Mouse (Mus musculus): ENCODE data around the gene Nav1. TPM values are rescaled to one million over a fixed set of nuclear protein-coding genes. Genes with fewer than 3 reads are reported as not detected.

Gene Nav1
- polyA plus RNA-seq, 1 experiment from 2014 or later = 1.1 TPM

GRCm38 (mm10) chr1:135550886-135551285 is 56.2 kb downstream of the Nav1 start:
- WGBS (ENCODE audit: insufficient replicate concordance) = 56% methylated on average over 3 of the region's 3 CpGs
- H3K36me3 ChIP-seq (ENCODE audit: control insufficient read depth, insufficient read depth) = no peaks in the 10 kb centered on the region
- ATAC-seq (ENCODE audit: low read depth) = no peak
- no peaks in the 10 kb centered on the region for H3K27me3 ChIP-seq (ENCODE audit: control insufficient read depth, insufficient read depth, low read depth, low read length)
- H3K4me3 ChIP-seq (ENCODE audit: low read depth, low read length) = no peak overlapping the region
- no peak overlapping the region for H3K4me2 ChIP-seq (ENCODE audit: low read depth, low read length)
- no peak overlapping the region for H3K27ac ChIP-seq (ENCODE audit: low read length)
- no peaks in the 10 kb centered on the region for H3K9me3 ChIP-seq (replicated peaks; ENCODE audit: control insufficient read depth, low read length)
- no peaks in the 10 kb centered on the region for H3K4me1 ChIP-seq (ENCODE audit: control insufficient read depth, low read depth, low read length)
- H3K9ac ChIP-seq (ENCODE audit: low read depth, low read length) = no peak overlapping the region

GRCm38 (mm10) chr1:135548750-135549149 is 58.3 kb downstream of the Nav1 start:
- Histone ChIP-seq H3K9ac (ENCODE audit: low read depth, low read length) (no peak overlapping the region), H3K4me3 (ENCODE audit: low read depth, low read length) (no peak overlapping the region), H3K27ac (ENCODE audit: low read length) (no peak overlapping the region), H3K36me3 (ENCODE audit: control insufficient read depth, insufficient read depth) (no peaks in the 10 kb centered on the region), H3K9me3 (replicated peaks; ENCODE audit: control insufficient read depth, low read length) (no peaks in the 10 kb centered on the region), H3K27me3 (ENCODE audit: control insufficient read depth, insufficient read depth, low read depth, low read length) (no peaks in the 10 kb centered on the region), H3K4me2 (ENCODE audit: low read depth, low read length) (no peak overlapping the region), H3K4me1 (ENCODE audit: control insufficient read depth, low read depth, low read length) (no peaks in the 10 kb centered on the region)
- no peak for ATAC-seq (ENCODE audit: low read depth)
- WGBS (ENCODE audit: insufficient replicate concordance) = 70% methylated on average over 9 of the region's 9 CpGs

GRCm38 (mm10) chr1:135546099-135546498 is 61.0 kb downstream of the Nav1 start:
- H3K27ac ChIP-seq (ENCODE audit: low read length) = no peak overlapping the region
- H3K4me2 ChIP-seq (ENCODE audit: low read depth, low read length) = no peak overlapping the region
- ATAC-seq (ENCODE audit: low read depth) = no peak
- no peaks in the 10 kb centered on the region for H3K4me1 ChIP-seq (ENCODE audit: control insufficient read depth, low read depth, low read length)
- H3K4me3 ChIP-seq (ENCODE audit: low read depth, low read length) = no peak overlapping the region
- H3K27me3 ChIP-seq (ENCODE audit: control insufficient read depth, insufficient read depth, low read depth, low read length) = no peaks in the 10 kb centered on the region
- H3K36me3 ChIP-seq (ENCODE audit: control insufficient read depth, insufficient read depth) = no peaks in the 10 kb centered on the region
- WGBS (ENCODE audit: insufficient replicate concordance) = 59% methylated on average over 5 of the region's 5 CpGs
- H3K9me3 ChIP-seq (replicated peaks; ENCODE audit: control insufficient read depth, low read length) = no peaks in the 10 kb centered on the region
- no peak overlapping the region for H3K9ac ChIP-seq (ENCODE audit: low read depth, low read length)

- ATAC-seq (ENCODE audit: low read depth) = no peak
Observed at GRCm38 (mm10) chr1:135544504-135545146, 62.5 kb downstream of the Nav1 start.

GRCm38 (mm10) chr1:135542841-135543810 is 64.0 kb downstream of the Nav1 start:
- 51% methylated on average over 12 of the region's 12 CpGs for WGBS (ENCODE audit: insufficient replicate concordance)
- no peaks in the 10 kb centered on the region for H3K4me1 ChIP-seq (ENCODE audit: control insufficient read depth, low read depth, low read length)
- no peak overlapping the region for H3K4me2 ChIP-seq (ENCODE audit: low read depth, low read length)
- ATAC-seq (ENCODE audit: low read depth) = no peak
- H3K9me3 ChIP-seq (replicated peaks; ENCODE audit: control insufficient read depth, low read length) = no peaks in the 10 kb centered on the region
- H3K36me3 ChIP-seq (ENCODE audit: control insufficient read depth, insufficient read depth) = no peaks in the 10 kb centered on the region
- H3K9ac ChIP-seq (ENCODE audit: low read depth, low read length) = no peak overlapping the region
- H3K4me3 ChIP-seq (ENCODE audit: low read depth, low read length) = no peak overlapping the region
- no peaks in the 10 kb centered on the region for H3K27me3 ChIP-seq (ENCODE audit: control insufficient read depth, insufficient read depth, low read depth, low read length)
- no peak overlapping the region for H3K27ac ChIP-seq (ENCODE audit: low read length)

More at GRCm38 (mm10) chr1:135544504-135545146, 62.5 kb downstream of the Nav1 start:
- no peaks in the 10 kb centered on the region for H3K36me3 ChIP-seq (ENCODE audit: control insufficient read depth, insufficient read depth)
- no peak overlapping the region for H3K4me3 ChIP-seq (ENCODE audit: low read depth, low read length)
- H3K27me3 ChIP-seq (ENCODE audit: control insufficient read depth, insufficient read depth, low read depth, low read length) = no peaks in the 10 kb centered on the region
- 41% methylated on average over 16 of the region's 16 CpGs for WGBS (ENCODE audit: insufficient replicate concordance)
- no peaks in the 10 kb centered on the region for H3K4me1 ChIP-seq (ENCODE audit: control insufficient read depth, low read depth, low read length)
- no peak overlapping the region for H3K9ac ChIP-seq (ENCODE audit: low read depth, low read length)
- no peaks in the 10 kb centered on the region for H3K9me3 ChIP-seq (replicated peaks; ENCODE audit: control insufficient read depth, low read length)
- no peak overlapping the region for H3K4me2 ChIP-seq (ENCODE audit: low read depth, low read length)
- no peak overlapping the region for H3K27ac ChIP-seq (ENCODE audit: low read length)

- H3K9ac ChIP-seq (ENCODE audit: low read depth, low read length) = no peak overlapping the region
- no peaks in the 10 kb centered on the region for H3K27me3 ChIP-seq (ENCODE audit: control insufficient read depth, insufficient read depth, low read depth, low read length)
- no peak overlapping the region for H3K27ac ChIP-seq (ENCODE audit: low read length)
- no peaks in the 10 kb centered on the region for H3K9me3 ChIP-seq (replicated peaks; ENCODE audit: control insufficient read depth, low read length)
- H3K4me1 ChIP-seq (ENCODE audit: control insufficient read depth, low read depth, low read length) = no peaks in the 10 kb centered on the region
- no peaks in the 10 kb centered on the region for H3K36me3 ChIP-seq (ENCODE audit: control insufficient read depth, insufficient read depth)
- no peak for ATAC-seq (ENCODE audit: low read depth)
- H3K4me3 ChIP-seq (ENCODE audit: low read depth, low read length) = no peak overlapping the region
- WGBS (ENCODE audit: insufficient replicate concordance) = 68% methylated on average over 9 of the region's 9 CpGs
- H3K4me2 ChIP-seq (ENCODE audit: low read depth, low read length) = no peak overlapping the region
Observed at GRCm38 (mm10) chr1:135542080-135542479, 65.0 kb downstream of the Nav1 start.

GRCm38 (mm10) chr1:135540270-135540669 is 66.8 kb downstream of the Nav1 start:
- no peaks in the 10 kb centered on the region; the same call in 1 of the 2 replicates for H3K4me1 ChIP-seq (ENCODE audit: control insufficient read depth, low read depth, low read length)
- H3K9ac ChIP-seq (ENCODE audit: low read depth, low read length) = no peak overlapping the region
- no peaks in the 10 kb centered on the region for H3K9me3 ChIP-seq (replicated peaks; ENCODE audit: control insufficient read depth, low read length)
- peak; percentile 56 for ATAC-seq (ENCODE audit: low read depth)
- H3K27ac ChIP-seq (ENCODE audit: low read length) = no peak overlapping the region
- H3K4me2 ChIP-seq (ENCODE audit: low read depth, low read length) = no peak overlapping the region
- no peaks in the 10 kb centered on the region for H3K36me3 ChIP-seq (ENCODE audit: control insufficient read depth, insufficient read depth)
- H3K27me3 ChIP-seq (ENCODE audit: control insufficient read depth, insufficient read depth, low read depth, low read length) = no peaks in the 10 kb centered on the region
- H3K4me3 ChIP-seq (ENCODE audit: low read depth, low read length) = no peak overlapping the region
- 24% methylated on average over 4 of the region's 4 CpGs for WGBS (ENCODE audit: insufficient replicate concordance)

- no peaks in the 10 kb centered on the region; the same call in 1 of the 2 replicates for H3K4me1 ChIP-seq (ENCODE audit: control insufficient read depth, low read depth, low read length)
- ATAC-seq (ENCODE audit: low read depth) = no peak
- H3K9me3 ChIP-seq (replicated peaks; ENCODE audit: control insufficient read depth, low read length) = no peaks in the 10 kb centered on the region
- no peak overlapping the region for H3K4me3 ChIP-seq (ENCODE audit: low read depth, low read length)
- no peak overlapping the region for H3K9ac ChIP-seq (ENCODE audit: low read depth, low read length)
- H3K27ac ChIP-seq (ENCODE audit: low read length) = no peak overlapping the region
- no peaks in the 10 kb centered on the region for H3K27me3 ChIP-seq (ENCODE audit: control insufficient read depth, insufficient read depth, low read depth, low read length)
- H3K4me2 ChIP-seq (ENCODE audit: low read depth, low read length) = no peak overlapping the region
- WGBS (ENCODE audit: insufficient replicate concordance) = 68% methylated on average over 12 of the region's 12 CpGs
- H3K36me3 ChIP-seq (ENCODE audit: control insufficient read depth, insufficient read depth) = no peaks in the 10 kb centered on the region
Observed at GRCm38 (mm10) chr1:135538441-135539265, 68.4 kb downstream of the Nav1 start.
